Mouse (Mus musculus): ENCODE results near the gene Pde2a.

GRCm38 (mm10) chr7:101422069-101422468 is 578 bp downstream of the Pde2a start:
- TF ChIP-seq EP300 (IDR thresholded peaks at IDR 0.05; ENCODE audit: insufficient read depth, low read depth, low read length) (no peak), POLR2A (IDR thresholded peaks at IDR 0.05; ENCODE audit: insufficient read depth, low read depth, low read length) (no peak)
